Mouse (Mus musculus): Measurements from ENCODE around the gene Tyro3. TPM values are rescaled to one million over a fixed set of nuclear protein-coding genes. Genes with fewer than 3 reads are reported as not detected.

The Tyro3 gene
- polyA plus RNA-seq, 1 experiment from 2014 or later = 7.3 TPM

- no peak for ATAC-seq (replicated peaks; ENCODE audit: insufficient number of reproducible peaks, low FRiP score, low TSS enrichment)
- Histone ChIP-seq H3K9ac (ENCODE audit: low read depth, low read length) (no peak overlapping the region), H3K9me3 (replicated peaks; ENCODE audit: control insufficient read depth, low read length) (no peaks in the 10 kb centered on the region), H3K36me3 (ENCODE audit: control insufficient read depth, insufficient read depth, low read length) (no peaks in the 10 kb centered on the region), H3K4me3 (ENCODE audit: low read depth, low read length) (no peak overlapping the region), H3K27me3 (ENCODE audit: control insufficient read depth, insufficient read depth, low read length) (peaks cover 4% of the 10 kb centered on the region; the same call in 1 of the 2 replicates), H3K4me1 (ENCODE audit: control insufficient read depth, insufficient read depth, low read length) (peaks cover 14% of the 10 kb centered on the region), H3K4me2 (no peak overlapping the region), H3K27ac (ENCODE audit: low read depth, low read length) (no peak overlapping the region)
- WGBS (ENCODE audit: insufficient replicate concordance) = 71% methylated on average over 14 of the region's 14 CpGs
Measured at GRCm38 (mm10) chr2:119811490-119812146, 14.1 kb downstream of the Tyro3 start.

- WGBS (ENCODE audit: insufficient replicate concordance) = 62% methylated on average over 7 of the region's 7 CpGs
- no peak overlapping the region for H3K27ac ChIP-seq (ENCODE audit: low read depth, low read length)
- no peak for ATAC-seq (replicated peaks; ENCODE audit: insufficient number of reproducible peaks, low FRiP score, low TSS enrichment)
Measured at GRCm38 (mm10) chr2:119814376-119814933, 16.9 kb downstream of the Tyro3 start.

GRCm38 (mm10) chr2:119816611-119817010 is 19.1 kb downstream of the Tyro3 start:
- H3K9me3 ChIP-seq (replicated peaks; ENCODE audit: control insufficient read depth, low read length) = no peaks in the 10 kb centered on the region
- H3K4me3 ChIP-seq (ENCODE audit: low read depth, low read length) = no peak overlapping the region
- peaks cover 2% of the 10 kb centered on the region; the same call in 1 of the 2 replicates for H3K4me1 ChIP-seq (ENCODE audit: control insufficient read depth, insufficient read depth, low read length)
- WGBS (ENCODE audit: insufficient replicate concordance) = 91% methylated on average over 13 of the region's 13 CpGs
- H3K4me2 ChIP-seq = no peak overlapping the region
- no peak overlapping the region for H3K27ac ChIP-seq (ENCODE audit: low read depth, low read length)
- no peak overlapping the region for H3K9ac ChIP-seq (ENCODE audit: low read depth, low read length)
- H3K36me3 ChIP-seq (ENCODE audit: control insufficient read depth, insufficient read depth, low read length) = no peaks in the 10 kb centered on the region
- no peak for ATAC-seq (replicated peaks; ENCODE audit: insufficient number of reproducible peaks, low FRiP score, low TSS enrichment)
- H3K27me3 ChIP-seq (ENCODE audit: control insufficient read depth, insufficient read depth, low read length) = no peaks in the 10 kb centered on the region

More at GRCm38 (mm10) chr2:119814376-119814933, 16.9 kb downstream of the Tyro3 start:
- Histone ChIP-seq H3K4me3 (ENCODE audit: low read depth, low read length) (no peak overlapping the region), H3K4me1 (ENCODE audit: control insufficient read depth, insufficient read depth, low read length) (peaks cover 2% of the 10 kb centered on the region; the same call in 1 of the 2 replicates), H3K4me2 (no peak overlapping the region), H3K9me3 (replicated peaks; ENCODE audit: control insufficient read depth, low read length) (no peaks in the 10 kb centered on the region), H3K36me3 (ENCODE audit: control insufficient read depth, insufficient read depth, low read length) (no peaks in the 10 kb centered on the region), H3K9ac (ENCODE audit: low read depth, low read length) (no peak overlapping the region), H3K27me3 (ENCODE audit: control insufficient read depth, insufficient read depth, low read length) (peaks cover 4% of the 10 kb centered on the region; the same call in 1 of the 2 replicates)

GRCm38 (mm10) chr2:119817047-119817446 is 19.5 kb downstream of the Tyro3 start:
- H3K9me3 ChIP-seq (replicated peaks; ENCODE audit: control insufficient read depth, low read length) = no peaks in the 10 kb centered on the region
- 84% methylated on average over 5 of the region's 5 CpGs for WGBS (ENCODE audit: insufficient replicate concordance)
- ATAC-seq (replicated peaks; ENCODE audit: insufficient number of reproducible peaks, low FRiP score, low TSS enrichment) = no peak
- H3K4me2 ChIP-seq = no peak overlapping the region
- H3K9ac ChIP-seq (ENCODE audit: low read depth, low read length) = no peak overlapping the region
- H3K27me3 ChIP-seq (ENCODE audit: control insufficient read depth, insufficient read depth, low read length) = no peaks in the 10 kb centered on the region
- H3K4me1 ChIP-seq (ENCODE audit: control insufficient read depth, insufficient read depth, low read length) = no peaks in the 10 kb centered on the region
- no peaks in the 10 kb centered on the region for H3K36me3 ChIP-seq (ENCODE audit: control insufficient read depth, insufficient read depth, low read length)
- no peak overlapping the region for H3K27ac ChIP-seq (ENCODE audit: low read depth, low read length)
- H3K4me3 ChIP-seq (ENCODE audit: low read depth, low read length) = no peak overlapping the region

GRCm38 (mm10) chr2:119818668-119819272 is 21.2 kb downstream of the Tyro3 start:
- H3K27ac ChIP-seq (ENCODE audit: low read depth, low read length) = no peak overlapping the region
- no peaks in the 10 kb centered on the region for H3K36me3 ChIP-seq (ENCODE audit: control insufficient read depth, insufficient read depth, low read length)
- WGBS (ENCODE audit: insufficient replicate concordance) = 33% methylated on average over 9 of the region's 9 CpGs
- no peaks in the 10 kb centered on the region for H3K9me3 ChIP-seq (replicated peaks; ENCODE audit: control insufficient read depth, low read length)
- H3K9ac ChIP-seq (ENCODE audit: low read depth, low read length) = no peak overlapping the region
- H3K27me3 ChIP-seq (ENCODE audit: control insufficient read depth, insufficient read depth, low read length) = no peaks in the 10 kb centered on the region
- no peak overlapping the region for H3K4me2 ChIP-seq
- no peak overlapping the region for H3K4me3 ChIP-seq (ENCODE audit: low read depth, low read length)
- no peaks in the 10 kb centered on the region for H3K4me1 ChIP-seq (ENCODE audit: control insufficient read depth, insufficient read depth, low read length)
- ATAC-seq (replicated peaks; ENCODE audit: insufficient number of reproducible peaks, low FRiP score, low TSS enrichment) = no peak

- Histone ChIP-seq H3K4me2 (no peak overlapping the region), H3K27ac (ENCODE audit: low read depth, low read length) (no peak overlapping the region), H3K36me3 (ENCODE audit: control insufficient read depth, insufficient read depth, low read length) (no peaks in the 10 kb centered on the region), H3K27me3 (ENCODE audit: control insufficient read depth, insufficient read depth, low read length) (no peaks in the 10 kb centered on the region), H3K4me3 (ENCODE audit: low read depth, low read length) (no peak overlapping the region), H3K9ac (ENCODE audit: low read depth, low read length) (no peak overlapping the region), H3K9me3 (replicated peaks; ENCODE audit: control insufficient read depth, low read length) (no peaks in the 10 kb centered on the region), H3K4me1 (ENCODE audit: control insufficient read depth, insufficient read depth, low read length) (no peaks in the 10 kb centered on the region)
- ATAC-seq (replicated peaks; ENCODE audit: insufficient number of reproducible peaks, low FRiP score, low TSS enrichment) = no peak
- WGBS (ENCODE audit: insufficient replicate concordance) = 79% methylated on average over 9 of the region's 9 CpGs
Measured at GRCm38 (mm10) chr2:119821136-119821535, 23.6 kb downstream of the Tyro3 start.

GRCm38 (mm10) chr2:119830579-119830978 is 33.0 kb downstream of the Tyro3 start:
- Histone ChIP-seq H3K9me3 (replicated peaks; ENCODE audit: control insufficient read depth, low read length) (no peaks in the 10 kb centered on the region), H3K4me3 (ENCODE audit: low read depth, low read length) (no peak overlapping the region), H3K9ac (ENCODE audit: low read depth, low read length) (no peak overlapping the region), H3K27me3 (ENCODE audit: control insufficient read depth, insufficient read depth, low read length) (no peaks in the 10 kb centered on the region), H3K36me3 (ENCODE audit: control insufficient read depth, insufficient read depth, low read length) (no peaks in the 10 kb centered on the region), H3K4me1 (ENCODE audit: control insufficient read depth, insufficient read depth, low read length) (no peaks in the 10 kb centered on the region), H3K27ac (ENCODE audit: low read depth, low read length) (no peak overlapping the region), H3K4me2 (no peak overlapping the region)
- 53% methylated on average over 2 of the region's 2 CpGs for WGBS (ENCODE audit: insufficient replicate concordance)
- no peak for ATAC-seq (replicated peaks; ENCODE audit: insufficient number of reproducible peaks, low FRiP score, low TSS enrichment)

GRCm38 (mm10) chr2:119834231-119834630 is 36.7 kb downstream of the Tyro3 start:
- H3K4me2 ChIP-seq = no peak overlapping the region
- H3K9ac ChIP-seq (ENCODE audit: low read depth, low read length) = no peak overlapping the region
- H3K36me3 ChIP-seq (ENCODE audit: control insufficient read depth, insufficient read depth, low read length) = no peaks in the 10 kb centered on the region
- no peaks in the 10 kb centered on the region for H3K27me3 ChIP-seq (ENCODE audit: control insufficient read depth, insufficient read depth, low read length)
- no peak for ATAC-seq (replicated peaks; ENCODE audit: insufficient number of reproducible peaks, low FRiP score, low TSS enrichment)
- no peak overlapping the region for H3K4me3 ChIP-seq (ENCODE audit: low read depth, low read length)
- WGBS (ENCODE audit: insufficient replicate concordance) = 87% methylated on average over 4 of the region's 4 CpGs
- no peaks in the 10 kb centered on the region for H3K4me1 ChIP-seq (ENCODE audit: control insufficient read depth, insufficient read depth, low read length)
- H3K9me3 ChIP-seq (replicated peaks; ENCODE audit: control insufficient read depth, low read length) = no peaks in the 10 kb centered on the region
- H3K27ac ChIP-seq (ENCODE audit: low read depth, low read length) = no peak overlapping the region

All from heart, embryonic 11.5 days (tissue).